Mouse (Mus musculus) bone marrow macrophage, adult 2 months (primary cell): ENCODE data around the gene Kif14.

Experiments
- CTCF ChIP-seq: IDR thresholded peaks from 2 replicates; pipeline ENCODE4 v1.5.1; 2012; ENCODE audit warnings: low read depth, mild to moderate bottlenecking, low read length, moderate library complexity
- POLR2A ChIP-seq: IDR thresholded peaks from 2 replicates; pipeline ENCODE4 v1.6.1; 2012; ENCODE audit warnings: mild to moderate bottlenecking, low read depth, low read length, borderline replicate concordance

- no peak for TF ChIP-seq CTCF
- TF ChIP-seq POLR2A, result no peak
Observed at GRCm38 (mm10) chr1:136440741-136441140, 25.4 kb upstream of the Kif14 start.
